Mouse (Mus musculus): Measurements from ENCODE around the gene Gm11020. TPM values are rescaled to one million over a fixed set of nuclear protein-coding genes. Genes with fewer than 3 reads are reported as not detected.

The Gm11020 gene
- total and polyA plus RNA-seq, 3 experiments = not detected

DNA sequence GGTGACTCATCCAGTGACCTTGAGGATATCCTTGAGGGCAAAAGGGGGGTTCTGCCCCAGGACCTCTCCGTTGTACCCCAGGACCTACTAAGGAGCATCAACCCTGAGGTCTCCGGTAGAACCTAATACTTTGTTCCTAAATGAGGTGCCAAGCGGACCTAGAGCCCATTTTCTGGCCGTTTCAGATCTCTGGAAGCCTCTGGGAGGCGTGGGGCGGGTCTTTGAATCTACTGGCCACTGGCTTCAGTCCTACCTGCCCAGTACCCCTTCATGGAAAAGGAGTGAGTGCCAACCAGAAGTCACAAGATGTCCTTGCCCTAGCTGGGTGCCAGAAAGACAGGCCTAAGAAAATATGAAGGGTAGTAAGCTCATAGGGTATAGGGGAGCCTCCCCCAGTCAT is 20.3 kb downstream of the Gm11020 start:
- TF ChIP-seq EP300 (IDR thresholded peaks at IDR 0.05; ENCODE audit: insufficient read depth, low read depth, low read length) (no peak), POLR2A (IDR thresholded peaks at IDR 0.05; ENCODE audit: insufficient read depth, low read depth, low read length) (no peak), CTCF (IDR thresholded peaks at IDR 0.05) (no peak)
- H3K27ac ChIP-seq = peak overlapping the region; percentile 97
- H3K4me3 ChIP-seq = peak overlapping the region; percentile 77; the same call in 1 of the 2 replicates
- H3K36me3 ChIP-seq (ENCODE audit: control insufficient read depth, insufficient read depth, low read length) = no peaks in the 10 kb centered on the region
- H3K9ac ChIP-seq (ENCODE audit: low read depth, low read length) = peak overlapping the region; percentile 76; the same call in 1 of the 2 replicates
- 43% methylated on average over 6 of the region's 6 CpGs for WGBS
- H3K27me3 ChIP-seq (ENCODE audit: control insufficient read depth, insufficient read depth, low read length) = no peaks in the 10 kb centered on the region
- intact Hi-C loops (cut with DNase I) = loop anchor here (1.0 to 5.0 kb wide), 3 partner anchors 93 to 194 kb away; partner anchors contain the start of genes Car7, Nae1 and Tk2
- no peak for DNase-seq
- no peaks in the 10 kb centered on the region for H3K79me2 ChIP-seq (replicated peaks; ENCODE audit: control insufficient read depth, insufficient read depth, low read length)
- H3K4me1 ChIP-seq (ENCODE audit: control insufficient read depth, insufficient read depth, low read length) = peaks cover 2% of the 10 kb centered on the region; the same call in 1 of the 2 replicates

DNA sequence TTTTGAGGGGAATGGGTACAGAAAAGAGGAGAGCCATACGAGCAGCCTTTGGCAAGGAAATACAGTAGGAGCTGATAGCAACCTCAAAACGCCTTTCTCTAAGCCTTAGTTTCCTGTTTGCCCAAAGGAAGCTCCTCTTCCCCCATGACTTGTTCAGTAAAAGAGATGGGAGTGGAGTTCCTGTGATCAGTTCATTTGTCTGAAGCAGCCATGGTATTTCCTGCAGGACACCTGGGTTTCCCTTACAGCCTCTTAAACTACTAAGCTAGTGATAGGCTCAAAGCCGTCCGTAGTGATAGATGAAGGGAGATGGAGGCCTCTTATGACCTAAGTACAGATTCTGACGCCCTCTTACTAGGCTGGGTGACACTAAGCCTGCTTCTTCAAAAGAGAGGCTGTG is 21.1 kb downstream of the Gm11020 start:
- peaks cover 2% of the 10 kb centered on the region; the same call in 1 of the 2 replicates for H3K4me1 ChIP-seq (ENCODE audit: control insufficient read depth, insufficient read depth, low read length)
- DNase-seq = no peak
- H3K4me3 ChIP-seq = no peak overlapping the region
- H3K79me2 ChIP-seq (replicated peaks; ENCODE audit: control insufficient read depth, insufficient read depth, low read length) = no peaks in the 10 kb centered on the region
- intact Hi-C loops (cut with DNase I) = loop anchor here (5.0 kb wide), 2 partner anchors 190 to 195 kb away; partner anchors contain the start of genes Car7 and Nae1
- TF ChIP-seq POLR2A (IDR thresholded peaks at IDR 0.05; ENCODE audit: insufficient read depth, low read depth, low read length) (no peak), CTCF (IDR thresholded peaks at IDR 0.05) (no peak), EP300 (IDR thresholded peaks at IDR 0.05; ENCODE audit: insufficient read depth, low read depth, low read length) (no peak)
- no peak overlapping the region for H3K9ac ChIP-seq (ENCODE audit: low read depth, low read length)
- no peaks in the 10 kb centered on the region for H3K27me3 ChIP-seq (ENCODE audit: control insufficient read depth, insufficient read depth, low read length)
- peak overlapping the region; percentile 9; the same call in 1 of the 2 replicates for H3K27ac ChIP-seq
- WGBS = 45% methylated on average over 5 of the region's 5 CpGs
- H3K36me3 ChIP-seq (ENCODE audit: control insufficient read depth, insufficient read depth, low read length) = no peaks in the 10 kb centered on the region

DNA sequence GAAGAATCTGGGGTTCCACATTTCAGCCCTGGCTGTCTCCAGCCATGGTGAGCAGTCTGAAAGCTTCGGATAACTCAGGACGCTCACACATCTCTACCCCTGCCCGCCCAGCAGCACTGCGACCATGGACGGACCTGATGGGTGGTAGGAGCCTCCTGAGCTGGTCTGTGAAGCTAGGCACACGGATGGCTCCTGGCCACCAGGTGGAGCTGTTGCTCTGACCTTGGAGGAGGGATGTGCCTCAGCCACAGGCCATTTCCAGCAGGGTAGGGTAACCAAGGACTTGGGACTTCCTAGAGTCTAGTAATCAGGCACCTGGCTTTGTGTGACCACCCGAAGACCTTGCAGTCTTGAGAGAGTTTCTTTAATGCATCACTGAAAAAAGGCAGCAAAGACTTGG is 22.6 kb downstream of the Gm11020 start:
- Histone ChIP-seq H3K9ac (ENCODE audit: low read depth, low read length) (no peak overlapping the region), H3K27ac (no peak overlapping the region)
- 17% methylated on average over 7 of the region's 7 CpGs for WGBS

DNA sequence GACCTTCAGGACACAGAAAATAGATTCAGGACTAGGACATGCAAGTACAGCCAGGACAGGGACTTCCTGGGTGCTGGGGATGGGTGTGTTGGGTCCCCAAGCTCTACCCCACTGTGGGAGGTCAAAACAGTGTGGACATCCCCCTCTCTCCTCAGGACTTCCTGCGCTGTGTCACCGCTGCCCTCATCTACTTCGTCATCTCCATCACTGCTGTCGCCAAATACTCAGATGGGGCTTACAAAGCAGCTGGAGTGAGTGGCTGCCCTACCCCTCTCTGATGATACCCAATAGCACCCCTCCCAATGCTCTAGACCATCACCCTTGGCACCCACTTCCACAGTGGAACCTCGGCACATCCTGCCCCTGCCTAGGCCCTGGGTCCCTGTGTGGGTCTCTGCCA is 23.3 kb downstream of the Gm11020 start:
- Histone ChIP-seq H3K9ac (ENCODE audit: low read depth, low read length) (no peak overlapping the region), H3K36me3 (ENCODE audit: control insufficient read depth, insufficient read depth, low read length) (no peaks in the 10 kb centered on the region)
- WGBS = 79% methylated on average over 5 of the region's 5 CpGs

More for the DNA sequence above, 22.6 kb downstream of the Gm11020 start:
- H3K79me2 ChIP-seq (replicated peaks; ENCODE audit: control insufficient read depth, insufficient read depth, low read length) = no peaks in the 10 kb centered on the region
- intact Hi-C loops (cut with DNase I) = loop anchor here (1.0 to 5.0 kb wide), 7 partner anchors 31 to 227 kb away; partner anchors contain the start of genes Car7, Cmtm4, Dync1li2 and Nae1
- H3K4me3 ChIP-seq = no peak overlapping the region
- H3K27me3 ChIP-seq (ENCODE audit: control insufficient read depth, insufficient read depth, low read length) = no peaks in the 10 kb centered on the region
- peak; percentile 95 for TF ChIP-seq CTCF (IDR thresholded peaks at IDR 0.05)
- 0 out of 2 replicates have a peak, but pooled peaks have one; percentile 24 for TF ChIP-seq POLR2A (IDR thresholded peaks at IDR 0.05; ENCODE audit: insufficient read depth, low read depth, low read length)
- TF ChIP-seq EP300 (IDR thresholded peaks at IDR 0.05; ENCODE audit: insufficient read depth, low read depth, low read length) = peak; percentile 90
- no peaks in the 10 kb centered on the region for H3K36me3 ChIP-seq (ENCODE audit: control insufficient read depth, insufficient read depth, low read length)
- DNase-seq = peak; percentile 86 to 91
- peaks cover 2% of the 10 kb centered on the region; the same call in 1 of the 2 replicates for H3K4me1 ChIP-seq (ENCODE audit: control insufficient read depth, insufficient read depth, low read length)

DNA sequence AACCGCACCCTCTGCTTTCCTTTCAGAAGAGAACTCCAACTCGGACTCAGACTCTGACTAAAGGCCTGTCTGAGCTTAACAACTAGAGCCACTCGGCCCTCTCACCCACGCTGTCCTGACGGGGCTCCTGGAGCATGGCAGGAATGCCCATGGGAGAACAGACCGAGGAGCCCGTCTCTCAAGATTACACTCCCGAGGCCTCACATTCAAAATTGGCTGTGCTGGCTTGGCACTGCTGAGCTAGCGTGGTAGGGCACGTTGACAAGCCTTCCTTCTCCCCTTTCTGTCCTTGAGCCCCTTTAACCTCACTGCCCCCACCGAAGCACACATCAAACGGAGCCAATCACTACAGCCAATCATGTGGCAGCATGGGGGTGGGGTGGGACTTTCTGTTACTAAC is 25.3 kb downstream of the Gm11020 start:
- no peaks in the 10 kb centered on the region for H3K4me1 ChIP-seq (ENCODE audit: control insufficient read depth, insufficient read depth, low read length)
- no peaks in the 10 kb centered on the region for H3K36me3 ChIP-seq (ENCODE audit: control insufficient read depth, insufficient read depth, low read length)
- TF ChIP-seq EP300 (IDR thresholded peaks at IDR 0.05; ENCODE audit: insufficient read depth, low read depth, low read length) = no peak
- TF ChIP-seq CTCF (IDR thresholded peaks at IDR 0.05) = no peak
- TF ChIP-seq POLR2A (IDR thresholded peaks at IDR 0.05; ENCODE audit: insufficient read depth, low read depth, low read length) = no peak
- H3K79me2 ChIP-seq (replicated peaks; ENCODE audit: control insufficient read depth, insufficient read depth, low read length) = no peaks in the 10 kb centered on the region
- 42% methylated on average over 12 of the region's 12 CpGs for WGBS
- intact Hi-C loops (cut with DNase I) = loop anchor here (5.0 kb wide), 1 partner anchor 166 kb away; no protein-coding TSS in a partner anchor
- H3K9ac ChIP-seq (ENCODE audit: low read depth, low read length) = no peak overlapping the region
- no peak overlapping the region for H3K4me3 ChIP-seq
- H3K27ac ChIP-seq = no peak overlapping the region
- no peaks in the 10 kb centered on the region for H3K27me3 ChIP-seq (ENCODE audit: control insufficient read depth, insufficient read depth, low read length)
- no peak for DNase-seq

More for the DNA sequence above, 23.3 kb downstream of the Gm11020 start:
- Histone ChIP-seq H3K4me1 (ENCODE audit: control insufficient read depth, insufficient read depth, low read length) (peaks cover 2% of the 10 kb centered on the region; the same call in 1 of the 2 replicates), H3K79me2 (replicated peaks; ENCODE audit: control insufficient read depth, insufficient read depth, low read length) (no peaks in the 10 kb centered on the region), H3K27me3 (ENCODE audit: control insufficient read depth, insufficient read depth, low read length) (no peaks in the 10 kb centered on the region), H3K27ac (no peak overlapping the region), H3K4me3 (no peak overlapping the region)
- no peak for DNase-seq
- intact Hi-C loops (cut with DNase I) = loop anchor here (1.0 to 5.0 kb wide), 8 partner anchors 30 to 227 kb away; partner anchors contain the start of genes Car7, Cmtm4, Dync1li2 and Nae1
- TF ChIP-seq POLR2A (IDR thresholded peaks at IDR 0.05; ENCODE audit: insufficient read depth, low read depth, low read length) = no peak
- TF ChIP-seq EP300 (IDR thresholded peaks at IDR 0.05; ENCODE audit: insufficient read depth, low read depth, low read length) = no peak
- no peak for TF ChIP-seq CTCF (IDR thresholded peaks at IDR 0.05)

DNA sequence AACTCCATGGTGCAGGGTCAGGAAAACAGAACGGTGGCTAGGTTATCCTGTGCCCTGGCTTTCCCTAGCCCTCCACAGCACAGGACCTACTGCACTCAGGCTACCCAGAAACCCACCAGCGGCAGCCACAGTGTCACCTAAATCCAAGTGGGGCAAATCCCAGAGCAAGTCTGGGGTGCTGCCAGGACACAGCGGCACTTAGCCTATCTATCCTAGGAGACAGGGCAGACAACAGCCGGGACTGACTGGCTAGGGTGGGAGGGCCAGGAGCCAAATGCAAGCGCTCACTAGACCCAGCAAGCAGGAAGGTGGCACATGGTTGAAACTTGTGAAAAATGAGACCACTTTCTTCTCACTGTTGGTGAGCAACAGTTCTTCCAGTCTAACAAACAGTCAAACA is 27.6 kb downstream of the Gm11020 start:
- TF ChIP-seq EP300 (IDR thresholded peaks at IDR 0.05; ENCODE audit: insufficient read depth, low read depth, low read length) (no peak), CTCF (IDR thresholded peaks at IDR 0.05) (no peak), POLR2A (IDR thresholded peaks at IDR 0.05; ENCODE audit: insufficient read depth, low read depth, low read length) (no peak)
- peak in 1 of 2 experiments; percentile 54 for DNase-seq
- no peak overlapping the region for H3K9ac ChIP-seq (ENCODE audit: low read depth, low read length)
- H3K27ac ChIP-seq = no peak overlapping the region
- no peak overlapping the region for H3K4me3 ChIP-seq
- H3K36me3 ChIP-seq (ENCODE audit: control insufficient read depth, insufficient read depth, low read length) = no peaks in the 10 kb centered on the region
- H3K27me3 ChIP-seq (ENCODE audit: control insufficient read depth, insufficient read depth, low read length) = no peaks in the 10 kb centered on the region
- 21% methylated on average over 5 of the region's 5 CpGs for WGBS
- H3K79me2 ChIP-seq (replicated peaks; ENCODE audit: control insufficient read depth, insufficient read depth, low read length) = no peaks in the 10 kb centered on the region
- intact Hi-C loops (cut with DNase I) = loop anchor here (5.0 kb wide), 1 partner anchor 163 kb away; no protein-coding TSS in a partner anchor
- H3K4me1 ChIP-seq (ENCODE audit: control insufficient read depth, insufficient read depth, low read length) = no peaks in the 10 kb centered on the region
